Mouse (Mus musculus) stomach, postnatal 0 days (tissue): ENCODE measurements at regions not wholly inside any gene's neighbourhood (a gene's known extent, or its start where the extent isn't known, plus 50 kb on each side); places are given as distances from the start of the nearest gene placed in this dataset.

Source experiments
- ATAC-seq: fragments of 200-750 bp; cut with Nextera tagmentation; 2 replicates; pipeline ENCODE4 v1.8.0; 2017; ENCODE audit not compliant: low FRiP score, low TSS enrichment
- DNase-seq: peaks from one replicate; pipeline ENCODE4 v3.0.0-alpha.2; 2016; ENCODE audit warnings: low spot score
- H3K27ac ChIP-seq: fragments of 300-500 bp; sonication (generic); replicated peaks from 2 replicates; pipeline ENCODE4 v1.5.1; 2014; ENCODE audit warnings: mild to moderate bottlenecking, control low read depth
- H3K27me3 ChIP-seq: fragments of 300-500 bp; sonication (generic); 2 replicates; pipeline ENCODE4 v1.6.1; 2014; ENCODE audit warnings: low read length; ENCODE audit not compliant: control insufficient read depth, insufficient read depth
- H3K36me3 ChIP-seq: fragments of 300-500 bp; sonication (generic); 2 replicates; pipeline ENCODE4 v1.6.1; 2014; ENCODE audit warnings: low read length, mixed read lengths; ENCODE audit not compliant: control insufficient read depth, insufficient read depth
- H3K4me1 ChIP-seq: fragments of 300-500 bp; sonication (generic); replicated peaks from 2 replicates; pipeline ENCODE4 v1.6.1; 2014; ENCODE audit warnings: antibody characterized with exemption; ENCODE audit not compliant: control insufficient read depth, insufficient read depth
- H3K4me2 ChIP-seq: fragments of 300-500 bp; sonication (generic); replicated peaks from 2 replicates; pipeline ENCODE4 v1.6.1; 2014; ENCODE audit warnings: low read depth, mild to moderate bottlenecking, control low read depth, moderate library complexity
- H3K4me3 ChIP-seq: fragments of 300-500 bp; sonication (generic); 2 replicates; pipeline ENCODE4 v1.5.1; 2014; ENCODE audit warnings: low read depth, low read length, control low read depth
- H3K9ac ChIP-seq: fragments of 300-500 bp; sonication (generic); 2 replicates; pipeline ENCODE4 v1.6.1; 2014; ENCODE audit warnings: mild to moderate bottlenecking, low read length, control low read depth, mixed read lengths
- H3K9me3 ChIP-seq: fragments of 300-500 bp; sonication (generic); 2 replicates; pipeline ENCODE4 v1.6.1; 2016; ENCODE audit warnings: low read length; ENCODE audit not compliant: control insufficient read depth
- CTCF ChIP-seq: IDR thresholded peaks from 2 replicates; pipeline ENCODE4 v1.5.1; 2016; ENCODE audit warnings: antibody characterized with exemption, low read depth, mild to moderate bottlenecking, moderate library complexity
- EP300 ChIP-seq: optimal IDR thresholded peaks from 2 replicates; pipeline ENCODE3; 2016; ENCODE audit warnings: antibody characterized with exemption
- WGBS: fragments of 180-500 bp; shearing (Covaris S2); extraction: QIAGEN DNeasy Blood & Tissue Kit; methylation state at CpG from one replicate; pipeline ENCODE4 v1.1.7; 2014; 5-methylcytosine and 5-hydroxymethylcytosine counted together

- Histone ChIP-seq H3K4me2 (no peak overlapping the region), H3K9ac (no peak overlapping the region), H3K36me3 (no peaks in the 10 kb centered on the region), H3K27ac (no peak overlapping the region), H3K27me3 (no peaks in the 10 kb centered on the region), H3K9me3 (no peaks in the 10 kb centered on the region), H3K4me3 (no peak overlapping the region), H3K4me1 (no peaks in the 10 kb centered on the region)
- TF ChIP-seq EP300 (no peak), CTCF (no peak)
- ATAC-seq: no peak
- 85% methylated on average over 11 of the region's 11 CpGs for WGBS
- DNase-seq: no peak
These were observed 74.4 kb upstream of the Bach2 start for GRCm38 (mm10) chr4:32164081-32164641.

- no peak overlapping the region for H3K9ac ChIP-seq
- no peaks in the 10 kb centered on the region for H3K36me3 ChIP-seq
- H3K4me3 ChIP-seq: no peak overlapping the region
- TF ChIP-seq CTCF (no peak), EP300 (no peak)
- ATAC-seq: no peak
- DNase-seq: no peak
- no peak overlapping the region for H3K4me2 ChIP-seq
- no peaks in the 10 kb centered on the region for H3K4me1 ChIP-seq
- H3K27me3 ChIP-seq: no peaks in the 10 kb centered on the region
- H3K27ac ChIP-seq: no peak overlapping the region
- no peaks in the 10 kb centered on the region for H3K9me3 ChIP-seq
- 74% methylated on average over 11 of the region's 11 CpGs for WGBS
These were observed 73.8 kb upstream of the Bach2 start for GRCm38 (mm10) chr4:32164736-32165241.

- Histone ChIP-seq H3K4me2 (no peak overlapping the region), H3K9me3 (no peaks in the 10 kb centered on the region), H3K4me3 (no peak overlapping the region), H3K27ac (no peak overlapping the region), H3K4me1 (no peaks in the 10 kb centered on the region), H3K9ac (no peak overlapping the region), H3K36me3 (no peaks in the 10 kb centered on the region), H3K27me3 (no peaks in the 10 kb centered on the region)
- no peak for TF ChIP-seq CTCF
- no peak for TF ChIP-seq EP300
- ATAC-seq: no peak
- no peak for DNase-seq
- WGBS: 43% methylated on average over 12 of the region's 12 CpGs
These were observed 72.6 kb upstream of the Bach2 start for GRCm38 (mm10) chr4:32165918-32166528.

- Histone ChIP-seq H3K4me1 (no peaks in the 10 kb centered on the region), H3K9me3 (no peaks in the 10 kb centered on the region), H3K36me3 (no peaks in the 10 kb centered on the region), H3K27ac (no peak overlapping the region), H3K4me2 (no peak overlapping the region), H3K9ac (no peak overlapping the region), H3K4me3 (no peak overlapping the region), H3K27me3 (no peaks in the 10 kb centered on the region)
- 78% methylated on average over 11 of the region's 11 CpGs for WGBS
- no peak for DNase-seq
- no peak for ATAC-seq
- TF ChIP-seq CTCF: no peak
- no peak for TF ChIP-seq EP300
These were observed 71.5 kb upstream of the Bach2 start for GRCm38 (mm10) chr4:32167151-32167550.

GRCm38 (mm10) chr4:32170106-32170459, 68.5 kb upstream of the Bach2 start:
- 26% methylated on average over 4 of the region's 4 CpGs for WGBS
- no peak overlapping the region for H3K9ac ChIP-seq
- no peak overlapping the region for H3K4me3 ChIP-seq
- H3K4me1 ChIP-seq: no peaks in the 10 kb centered on the region
- no peaks in the 10 kb centered on the region for H3K9me3 ChIP-seq
- ATAC-seq (no peak), DNase-seq (no peak)
- no peak for TF ChIP-seq CTCF
- no peak for TF ChIP-seq EP300
- no peak overlapping the region for H3K27ac ChIP-seq
- H3K27me3 ChIP-seq: no peaks in the 10 kb centered on the region
- H3K4me2 ChIP-seq: no peak overlapping the region
- H3K36me3 ChIP-seq: no peaks in the 10 kb centered on the region

- Histone ChIP-seq H3K27ac (no peak overlapping the region), H3K4me2 (no peak overlapping the region), H3K27me3 (no peaks in the 10 kb centered on the region), H3K4me3 (no peak overlapping the region), H3K9ac (no peak overlapping the region), H3K9me3 (no peaks in the 10 kb centered on the region), H3K36me3 (no peaks in the 10 kb centered on the region), H3K4me1 (no peaks in the 10 kb centered on the region)
- 52% methylated on average over 15 of the region's 15 CpGs for WGBS
- DNase-seq (no peak), ATAC-seq (no peak)
- TF ChIP-seq CTCF (no peak), EP300 (no peak)
These were observed 68.0 kb upstream of the Bach2 start for GRCm38 (mm10) chr4:32170460-32171192.
